Mouse (Mus musculus) midbrain, postnatal 0 days (tissue): ENCODE data around the gene Epsti1. TPM values are rescaled to one million over a fixed set of nuclear protein-coding genes. Genes with fewer than 3 reads are reported as not detected.
A peak's percentile ranks its signal among the peaks of the same experiment; 100 is the strongest.

ENCODE experiments used
- ATAC-seq: fragments of 200-750 bp; cut with Nextera tagmentation; 2 replicates; pipeline ENCODE4 v1.8.0; 2017; ENCODE audit warnings: moderate number of reproducible peaks, mild to moderate bottlenecking, moderate TSS enrichment, moderate library complexity; ENCODE audit not compliant: low FRiP score
- DNase-seq: peaks from one replicate; pipeline ENCODE4 v3.0.0-alpha.2; 2015; ENCODE audit warnings: low spot score
- H3K27ac ChIP-seq: fragments of 300-500 bp; sonication (generic); 2 replicates; pipeline ENCODE4 v1.5.1; 2014; ENCODE audit warnings: low read depth, mild to moderate bottlenecking, low read length, mixed read lengths
- H3K27me3 ChIP-seq: fragments of 300-500 bp; sonication (generic); 2 replicates; pipeline ENCODE4 v1.6.1; 2014; ENCODE audit warnings: low read length, control low read depth, mixed read lengths; ENCODE audit not compliant: insufficient read depth
- H3K36me3 ChIP-seq: fragments of 300-500 bp; sonication (generic); 2 replicates; pipeline ENCODE4 v1.6.1; 2014; ENCODE audit warnings: low read length, control low read depth, mixed read lengths; ENCODE audit not compliant: insufficient read depth
- H3K4me1 ChIP-seq: fragments of 300-500 bp; sonication (generic); 2 replicates; pipeline ENCODE4 v1.6.1; 2014; ENCODE audit warnings: mild to moderate bottlenecking, control low read depth, antibody characterized with exemption, low read length, mixed read lengths; ENCODE audit not compliant: insufficient read depth
- H3K4me2 ChIP-seq: fragments of 300-500 bp; sonication (generic); 2 replicates; pipeline ENCODE4 v1.6.1; 2014; ENCODE audit warnings: low read depth, mild to moderate bottlenecking, low read length, mixed read lengths; ENCODE audit not compliant: poor library complexity, severe bottlenecking
- H3K4me3 ChIP-seq: fragments of 300-500 bp; sonication (generic); 2 replicates; pipeline ENCODE4 v1.5.1; 2014; ENCODE audit warnings: low read depth, mild to moderate bottlenecking, low read length, moderate library complexity
- H3K9ac ChIP-seq: fragments of 300-500 bp; sonication (generic); replicated peaks from 2 replicates; pipeline ENCODE4 v1.6.1; 2014; ENCODE audit warnings: mild to moderate bottlenecking, low read length, moderate library complexity, mixed read lengths; ENCODE audit not compliant: poor library complexity, severe bottlenecking
- H3K9me3 ChIP-seq: fragments of 300-500 bp; sonication (generic); 2 replicates; pipeline ENCODE4 v1.6.1; 2016; ENCODE audit warnings: low read length, control low read depth
- CTCF ChIP-seq: IDR thresholded peaks from 2 replicates; pipeline ENCODE4 v1.5.1; 2016; ENCODE audit warnings: antibody characterized with exemption, mild to moderate bottlenecking
- WGBS: fragments of 180-500 bp; shearing (Covaris S2); extraction: QIAGEN DNeasy Blood & Tissue Kit; methylation state at CpG from one replicate; pipeline ENCODE4 v1.1.7; 2014; 5-methylcytosine and 5-hydroxymethylcytosine counted together
- polyA plus RNA-seq: library from polyadenylated mRNA; unstranded; fragments of >200 nt; fragmentation: Nextera tagmentation; extraction: Ambion mirVana; gene quantifications from 2 replicates; pipeline ENCODE4 v1.2.1, GENCODE M21; 2015
- total RNA-seq: library from RNA; depleted of rRNA; stranded (reverse); fragments of >200 nt; gene quantifications from 2 replicates; pipeline ENCODE4 v1.2.3, GENCODE M21; 2014

The Epsti1 gene
- total and polyA plus RNA-seq, 2 experiments from 2014 or later, result 0.68 to 1.0 TPM

DNA sequence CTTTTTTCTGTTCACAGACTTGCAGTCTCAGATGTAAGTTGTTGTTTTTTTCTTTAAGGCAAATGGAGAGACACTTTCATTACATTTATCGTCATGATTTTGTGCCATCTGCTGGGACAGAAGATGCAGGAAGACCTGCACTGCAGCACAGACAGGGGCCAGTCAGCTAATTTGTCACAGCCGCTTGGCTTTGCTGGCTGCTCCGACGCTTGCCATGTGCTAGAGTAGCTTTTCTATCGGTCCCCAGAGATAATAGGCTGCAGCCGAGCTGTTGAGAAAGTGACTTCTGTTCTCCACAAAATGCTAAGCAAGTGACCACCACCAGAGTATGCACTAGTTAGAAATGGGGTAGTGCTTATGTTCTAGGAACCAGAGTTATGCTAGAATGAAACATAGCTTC lies 104.0 kb downstream of the Epsti1 start:
- Histone ChIP-seq H3K27me3 (no peaks in the 10 kb centered on the region), H3K36me3 (no peaks in the 10 kb centered on the region), H3K4me1 (no peaks in the 10 kb centered on the region), H3K4me2 (no peak overlapping the region), H3K9me3 (no peaks in the 10 kb centered on the region), H3K4me3 (no peak overlapping the region), H3K9ac (no peak overlapping the region), H3K27ac (no peak overlapping the region)
- DNase-seq, result peak; percentile 91
- 9% methylated on average over 6 of the region's 6 CpGs for WGBS
- TF ChIP-seq CTCF, result peak; percentile 21; the same call in 1 of the 2 replicates
- ATAC-seq, result no peak

DNA sequence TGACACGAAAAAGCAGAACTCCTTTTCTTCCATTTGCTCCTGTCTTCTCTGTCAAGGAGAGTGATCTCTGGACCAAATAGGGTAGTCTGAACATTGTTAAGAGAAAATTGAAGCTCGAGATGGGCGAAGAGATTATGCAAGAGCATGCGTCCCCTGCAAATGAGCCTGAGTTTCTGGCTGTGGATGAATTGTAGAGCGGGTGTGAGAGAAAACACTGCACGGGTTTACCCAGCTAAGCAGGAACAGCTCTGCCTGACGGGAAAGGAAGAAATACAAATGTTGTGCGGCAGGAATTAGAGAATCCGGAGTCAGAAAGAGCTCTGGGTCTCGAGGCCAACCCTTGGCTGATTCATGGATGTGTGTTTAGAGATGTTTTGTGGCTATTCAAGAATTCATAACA lies 107.8 kb downstream of the Epsti1 start:
- DNase-seq (no peak), ATAC-seq (no peak)
- Histone ChIP-seq H3K4me2 (no peak overlapping the region), H3K4me1 (no peaks in the 10 kb centered on the region), H3K27me3 (no peaks in the 10 kb centered on the region), H3K9me3 (no peaks in the 10 kb centered on the region), H3K27ac (no peak overlapping the region), H3K36me3 (no peaks in the 10 kb centered on the region), H3K4me3 (no peak overlapping the region), H3K9ac (no peak overlapping the region)
- no peak for TF ChIP-seq CTCF
- 53% methylated on average over 10 of the region's 10 CpGs for WGBS

DNA sequence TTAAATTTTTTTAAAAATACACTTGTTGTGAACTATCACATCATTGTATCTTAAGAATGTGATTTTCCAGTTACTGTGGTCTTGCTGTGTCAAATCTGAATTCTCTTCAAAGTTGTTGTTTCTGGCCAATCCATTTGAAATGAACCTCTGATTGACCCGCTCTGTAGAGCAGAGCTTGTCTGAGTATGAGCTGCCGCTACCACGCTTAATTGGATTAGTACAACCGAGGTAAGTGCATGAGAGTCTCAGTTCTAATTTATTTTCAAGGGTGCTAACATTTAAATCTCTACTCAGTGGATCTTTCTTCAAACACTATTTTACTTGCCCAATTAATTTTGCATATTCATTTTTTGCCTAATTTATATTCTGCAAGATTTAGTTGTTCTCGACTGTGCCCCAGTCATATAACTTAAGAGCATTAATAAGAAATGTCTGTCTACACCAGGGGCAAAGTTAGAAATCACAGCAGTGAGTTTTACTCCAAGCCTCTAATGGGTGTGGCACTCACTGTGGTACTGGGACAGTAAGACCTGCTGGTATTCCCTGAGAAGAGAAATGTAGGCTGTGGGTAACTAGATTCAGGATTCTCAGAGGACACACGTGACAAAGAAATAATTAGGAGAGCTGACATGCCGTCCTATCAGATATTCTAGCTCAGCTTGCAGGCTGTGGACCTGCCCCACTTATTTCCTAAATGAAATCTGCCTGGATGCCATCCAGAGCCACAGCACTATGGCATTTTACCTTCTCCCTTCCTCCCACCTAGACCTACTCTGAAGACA lies 111.7 kb downstream of the Epsti1 start:
- H3K4me2 ChIP-seq, result no peak overlapping the region
- no peak overlapping the region for H3K9ac ChIP-seq
- H3K4me3 ChIP-seq, result no peak overlapping the region
- H3K36me3 ChIP-seq, result no peaks in the 10 kb centered on the region
- no peak for TF ChIP-seq CTCF
- ATAC-seq, result no peak; the same call in 1 of the 2 replicates
- no peak overlapping the region for H3K27ac ChIP-seq
- WGBS, result 25% methylated on average over 7 of the region's 7 CpGs
- H3K4me1 ChIP-seq, result 0 out of 2 replicates have a peak, but pooled peaks cover 3% of the 10 kb centered on the region
- H3K9me3 ChIP-seq, result no peaks in the 10 kb centered on the region
- no peaks in the 10 kb centered on the region for H3K27me3 ChIP-seq
- peak; percentile 28 for DNase-seq

DNA sequence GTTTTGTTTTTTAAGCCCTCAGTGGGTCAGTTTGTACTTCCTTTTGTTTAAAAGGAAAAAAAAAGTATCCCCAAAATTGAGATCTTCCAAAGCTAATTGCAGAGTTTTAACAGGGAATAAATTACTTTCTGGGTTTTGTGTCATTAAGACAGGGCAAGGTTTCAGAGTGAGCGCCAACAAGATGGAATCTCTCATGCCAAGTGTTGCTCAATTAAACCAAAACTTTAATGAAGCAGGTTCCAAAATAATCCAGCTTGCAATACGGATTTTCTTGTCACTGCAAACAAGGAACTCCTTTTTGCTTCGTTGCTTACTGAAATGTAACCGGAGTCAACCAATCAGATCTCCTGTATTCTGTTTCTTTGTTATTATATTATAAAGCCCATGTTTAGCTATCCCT lies 112.4 kb downstream of the Epsti1 start:
- Histone ChIP-seq H3K9me3 (no peaks in the 10 kb centered on the region), H3K27me3 (no peaks in the 10 kb centered on the region), H3K4me1 (0 out of 2 replicates have a peak, but pooled peaks cover 3% of the 10 kb centered on the region), H3K9ac (no peak overlapping the region), H3K4me2 (no peak overlapping the region), H3K27ac (no peak overlapping the region), H3K36me3 (no peaks in the 10 kb centered on the region), H3K4me3 (no peak overlapping the region)
- DNase-seq, result no peak
- no peak for TF ChIP-seq CTCF
- 48% methylated on average over 4 of the region's 4 CpGs for WGBS
- ATAC-seq, result no peak

DNA sequence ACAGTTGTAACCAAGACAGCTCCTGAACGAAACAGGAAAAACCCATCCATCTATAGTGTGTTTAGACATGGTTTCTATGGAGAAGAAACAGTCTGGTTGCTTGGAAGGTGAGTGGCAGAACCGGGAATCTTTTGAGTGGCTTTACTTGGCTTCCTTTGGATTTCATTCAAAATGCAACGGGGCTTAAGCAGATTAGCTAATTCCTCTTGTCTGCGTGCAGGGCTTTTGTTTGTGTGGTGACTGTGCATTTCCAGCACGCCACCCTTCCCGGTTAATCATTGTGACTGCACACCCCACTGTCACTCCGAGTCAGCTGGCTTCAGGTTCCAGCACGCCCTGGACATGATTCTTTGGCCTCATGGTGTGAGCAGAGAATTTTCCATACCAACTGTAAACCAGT lies 115.9 kb downstream of the Epsti1 start:
- 10% methylated on average over 8 of the region's 8 CpGs for WGBS
- H3K9me3 ChIP-seq, result no peaks in the 10 kb centered on the region
- H3K4me3 ChIP-seq, result no peak overlapping the region
- no peaks in the 10 kb centered on the region for H3K27me3 ChIP-seq
- no peak overlapping the region for H3K27ac ChIP-seq
- no peak for ATAC-seq
- no peak for TF ChIP-seq CTCF
- H3K9ac ChIP-seq, result no peak overlapping the region
- no peaks in the 10 kb centered on the region for H3K36me3 ChIP-seq
- no peak overlapping the region for H3K4me2 ChIP-seq
- 0 out of 2 replicates have a peak, but pooled peaks cover 3% of the 10 kb centered on the region for H3K4me1 ChIP-seq
- no peak for DNase-seq

DNA sequence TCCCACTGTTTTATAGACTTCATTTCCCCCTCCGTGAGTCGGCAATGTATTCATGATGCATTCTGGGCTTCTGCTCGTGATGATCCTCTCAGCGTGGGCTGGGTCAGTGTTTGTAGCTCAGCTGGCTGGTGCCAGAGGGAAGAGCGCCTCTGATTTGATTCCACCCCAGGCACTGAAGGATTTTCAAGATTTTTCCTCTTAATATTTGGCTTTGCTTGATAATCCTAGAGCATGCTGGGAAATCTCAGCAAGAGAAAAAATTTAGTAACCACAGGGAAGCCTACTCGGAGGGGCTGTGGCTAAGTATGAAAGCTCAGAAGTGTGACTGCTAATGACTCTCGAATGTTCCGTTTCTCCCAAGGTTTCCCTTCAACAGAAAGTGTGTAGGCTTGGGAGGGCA lies 134.8 kb downstream of the Epsti1 start:
- no peaks in the 10 kb centered on the region for H3K4me1 ChIP-seq
- no peak overlapping the region for H3K4me3 ChIP-seq
- no peak for ATAC-seq
- H3K27me3 ChIP-seq, result no peaks in the 10 kb centered on the region
- 39% methylated on average over 8 of the region's 8 CpGs for WGBS
- H3K9me3 ChIP-seq, result no peaks in the 10 kb centered on the region
- peak overlapping the region; percentile 9; the same call in 1 of the 2 replicates for H3K27ac ChIP-seq
- TF ChIP-seq CTCF, result no peak
- peak; percentile 58 for DNase-seq
- H3K4me2 ChIP-seq, result no peak overlapping the region
- H3K9ac ChIP-seq, result no peak overlapping the region
- no peaks in the 10 kb centered on the region for H3K36me3 ChIP-seq
